Mouse (Mus musculus) T-helper 1 cell (primary cell): ENCODE data around the gene Nars2.

ENCODE experiments used
- in situ Hi-C: fragments of 300-600 bp; cut with MboI, MseI; formaldehyde crosslinking; loops from one replicate; pipeline ENCODE4 v1.15.1; 2025; ENCODE audit warnings: high pct_unique_total_duplicates

The Nars2 gene

DNA sequence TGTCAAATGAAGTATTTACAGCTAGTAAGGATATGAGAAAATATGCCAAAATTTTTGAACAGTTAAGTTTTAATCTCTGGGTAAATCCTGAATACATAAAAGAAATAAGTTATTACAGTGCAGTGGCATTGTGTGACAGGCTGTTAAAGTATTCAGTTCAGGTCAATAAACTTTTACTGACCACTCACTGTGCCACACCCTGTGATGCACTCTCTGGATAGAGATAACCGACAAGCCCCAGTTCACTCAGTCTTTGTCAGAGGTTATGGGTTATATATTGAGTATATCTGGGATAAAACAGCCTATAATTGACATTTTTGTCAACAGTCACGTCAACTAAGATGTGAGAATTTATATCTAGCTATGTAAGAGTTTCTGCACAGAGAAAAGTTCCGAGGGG is 120.2 kb downstream of the Nars2 start:
- in situ Hi-C loops, result loop anchor here (10.0 kb wide), 1 partner anchor 407 kb away; no protein-coding TSS in a partner anchor

DNA sequence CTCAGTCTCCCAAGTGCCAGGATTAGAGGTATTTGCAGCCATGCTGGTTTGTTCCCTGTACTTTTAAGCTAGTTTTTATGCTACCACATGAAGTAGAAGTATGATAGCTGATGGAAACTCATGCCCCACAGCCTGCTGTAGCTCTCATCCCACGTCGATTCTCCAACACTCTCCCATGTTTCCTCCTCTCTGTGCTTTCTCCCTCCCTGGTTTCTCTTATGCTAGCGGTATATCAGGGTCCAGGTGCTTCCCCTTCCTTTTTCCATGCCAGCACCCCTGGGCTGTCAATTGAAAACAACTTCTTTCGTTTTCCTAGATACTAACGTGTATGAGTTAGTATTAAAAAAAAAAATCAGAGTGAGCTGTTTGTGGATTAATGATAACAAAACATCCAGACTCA is 120.8 kb downstream of the Nars2 start:
- in situ Hi-C loops, result loop anchor here (10.0 kb wide), 1 partner anchor 407 kb away; no protein-coding TSS in a partner anchor

DNA sequence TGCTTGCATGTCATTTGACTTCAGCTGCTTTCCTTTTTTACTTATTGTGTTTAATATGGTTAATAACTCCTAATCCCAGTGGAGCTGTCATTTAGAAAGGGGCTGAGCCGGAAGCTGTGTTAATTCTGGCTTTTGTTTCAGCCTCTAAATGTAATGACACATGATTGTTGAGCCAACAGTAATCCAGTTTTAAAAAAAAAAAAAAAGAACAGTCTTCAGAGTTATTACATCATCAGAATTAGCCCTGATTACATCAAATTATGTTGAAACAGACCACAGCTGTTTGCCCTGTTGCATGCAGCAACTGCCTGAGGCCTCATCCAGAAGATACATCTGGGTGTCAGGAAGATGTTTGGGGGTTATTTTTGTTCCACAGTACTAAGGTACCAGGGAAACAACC is 123.7 kb downstream of the Nars2 start:
- in situ Hi-C loops, result loop anchor here (10.0 to 25.0 kb wide), 2 partner anchors 212 to 410 kb away; no protein-coding TSS in a partner anchor

DNA sequence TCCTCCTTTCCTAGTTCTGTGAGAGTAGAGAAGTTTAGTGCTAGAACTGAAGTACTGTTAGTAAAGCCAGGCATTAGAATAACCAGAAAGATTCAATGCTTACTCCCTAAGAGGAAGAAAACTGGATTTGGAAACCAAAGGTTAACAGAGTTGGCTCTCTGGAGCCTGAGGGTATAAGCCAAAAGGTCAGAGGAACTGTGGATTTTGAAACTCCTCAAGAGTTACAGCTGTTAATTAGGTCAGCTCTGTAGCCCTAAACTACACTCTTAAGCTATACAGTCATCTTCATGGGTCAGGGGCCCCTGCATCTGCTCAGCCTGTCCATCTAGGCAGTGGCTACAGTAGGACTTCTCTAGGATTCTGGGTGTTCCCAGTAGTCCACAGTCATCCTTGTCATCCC is 125.7 kb downstream of the Nars2 start:
- in situ Hi-C loops, result loop anchor here (10.0 to 25.0 kb wide), 2 partner anchors 210 to 412 kb away; no protein-coding TSS in a partner anchor

DNA sequence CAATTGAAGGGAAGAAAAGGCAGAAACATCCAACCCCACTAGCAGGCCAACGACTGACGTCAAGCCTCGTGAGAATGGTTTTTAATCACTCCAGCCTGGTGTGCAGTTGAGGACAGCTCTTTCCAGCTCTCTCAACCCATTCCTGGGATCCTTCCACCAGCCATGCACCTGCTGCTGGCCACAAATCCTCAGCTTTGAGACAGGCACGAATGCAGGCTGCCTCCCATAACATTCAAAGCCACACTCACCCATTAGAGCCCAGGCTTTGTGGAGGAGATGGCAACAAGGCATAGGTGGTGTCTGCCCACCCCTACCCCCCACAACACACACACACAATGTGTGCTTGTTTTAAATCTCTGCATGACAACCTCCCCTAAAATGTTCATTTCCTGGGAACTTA is 127.4 kb downstream of the Nars2 start:
- in situ Hi-C loops, result loop anchor here (10.0 to 25.0 kb wide), 2 partner anchors 209 to 414 kb away; no protein-coding TSS in a partner anchor

DNA sequence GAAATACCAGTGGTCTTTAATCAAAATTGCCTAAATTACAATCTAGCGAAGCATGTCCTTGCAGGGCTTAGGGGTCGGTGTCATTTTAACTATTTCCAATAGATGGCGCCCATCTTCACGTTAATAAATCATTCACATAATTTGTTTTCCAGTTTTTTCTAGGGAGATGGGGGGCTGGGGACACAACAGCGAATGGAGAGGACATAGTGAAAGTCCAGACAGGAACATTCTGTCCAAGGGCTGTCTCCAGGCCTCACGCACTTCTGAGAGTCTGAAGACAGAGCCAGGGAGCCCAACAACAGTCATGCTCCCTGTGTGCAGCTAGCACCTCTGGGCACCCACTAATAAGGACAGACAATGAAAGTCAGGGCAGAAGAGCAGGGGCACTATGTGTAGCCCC is 127.8 kb downstream of the Nars2 start:
- in situ Hi-C loops, result loop anchor here (10.0 to 25.0 kb wide), 2 partner anchors 208 to 414 kb away; no protein-coding TSS in a partner anchor

DNA sequence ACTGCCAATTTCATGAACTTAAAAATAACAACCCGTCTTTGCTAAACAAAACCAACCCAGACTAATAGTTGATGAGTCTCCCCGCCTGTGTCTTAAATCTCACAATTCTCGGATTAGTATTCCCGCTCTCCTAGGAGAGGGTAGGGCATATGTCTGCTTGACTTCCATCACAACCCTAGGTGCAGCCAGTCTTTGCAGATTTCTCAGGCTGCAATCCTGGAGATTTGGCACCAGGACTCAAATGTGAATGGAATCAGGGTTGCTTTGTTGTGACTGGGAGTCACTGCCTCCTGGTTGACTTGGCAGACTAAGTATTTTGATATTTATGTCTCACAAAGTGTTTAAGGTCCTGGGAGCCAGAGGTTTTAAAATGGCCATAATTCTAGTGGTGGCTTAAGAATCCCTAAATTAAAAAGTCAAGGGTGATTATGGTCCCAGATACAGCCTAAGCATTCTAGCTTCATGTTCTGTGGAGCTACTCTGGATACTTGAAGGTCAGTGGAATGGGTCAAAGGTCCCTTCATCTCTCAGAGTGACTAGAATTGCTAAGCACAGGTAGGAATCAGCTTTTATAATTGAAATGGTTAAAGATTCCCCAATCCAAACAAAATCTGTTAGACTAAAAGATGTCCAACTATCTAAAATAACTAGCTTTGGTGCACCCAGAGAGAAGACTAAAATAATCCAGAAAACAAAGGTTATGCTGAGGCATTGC is 128.5 kb downstream of the Nars2 start:
- in situ Hi-C loops, result loop anchor here (10.0 to 25.0 kb wide), 2 partner anchors 207 to 415 kb away; no protein-coding TSS in a partner anchor

DNA sequence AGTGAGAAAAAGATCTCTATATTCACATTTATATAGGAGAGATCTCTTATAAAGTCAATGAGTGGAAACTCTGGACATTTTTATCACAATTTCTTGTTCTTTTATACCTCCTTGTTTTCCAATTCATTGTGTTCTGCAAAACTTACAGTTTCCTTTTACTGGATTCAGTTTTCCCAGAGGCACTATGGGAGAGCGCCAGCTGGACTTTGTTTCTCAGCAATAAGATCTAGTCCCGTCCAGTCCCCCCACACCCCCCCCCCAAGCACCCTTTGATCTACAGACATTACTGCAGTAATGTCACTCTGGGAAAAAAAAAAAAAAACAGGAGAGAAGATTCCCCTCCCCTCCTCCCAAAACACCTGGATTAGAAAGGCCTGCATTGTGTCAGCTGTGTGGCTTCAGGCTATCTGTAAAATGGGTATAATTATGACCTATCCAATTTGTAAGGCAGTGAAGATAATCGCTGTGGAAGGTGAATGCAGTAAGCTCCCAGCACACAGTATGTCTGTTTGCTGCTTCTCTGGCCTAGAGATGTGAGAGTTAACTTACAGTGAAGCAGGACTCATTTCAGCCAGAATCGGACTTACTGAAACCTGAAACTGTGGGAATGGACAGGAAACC is 129.4 kb downstream of the Nars2 start:
- in situ Hi-C loops, result loop anchor here (25.0 kb wide), 1 partner anchor 207 kb away; no protein-coding TSS in a partner anchor

DNA sequence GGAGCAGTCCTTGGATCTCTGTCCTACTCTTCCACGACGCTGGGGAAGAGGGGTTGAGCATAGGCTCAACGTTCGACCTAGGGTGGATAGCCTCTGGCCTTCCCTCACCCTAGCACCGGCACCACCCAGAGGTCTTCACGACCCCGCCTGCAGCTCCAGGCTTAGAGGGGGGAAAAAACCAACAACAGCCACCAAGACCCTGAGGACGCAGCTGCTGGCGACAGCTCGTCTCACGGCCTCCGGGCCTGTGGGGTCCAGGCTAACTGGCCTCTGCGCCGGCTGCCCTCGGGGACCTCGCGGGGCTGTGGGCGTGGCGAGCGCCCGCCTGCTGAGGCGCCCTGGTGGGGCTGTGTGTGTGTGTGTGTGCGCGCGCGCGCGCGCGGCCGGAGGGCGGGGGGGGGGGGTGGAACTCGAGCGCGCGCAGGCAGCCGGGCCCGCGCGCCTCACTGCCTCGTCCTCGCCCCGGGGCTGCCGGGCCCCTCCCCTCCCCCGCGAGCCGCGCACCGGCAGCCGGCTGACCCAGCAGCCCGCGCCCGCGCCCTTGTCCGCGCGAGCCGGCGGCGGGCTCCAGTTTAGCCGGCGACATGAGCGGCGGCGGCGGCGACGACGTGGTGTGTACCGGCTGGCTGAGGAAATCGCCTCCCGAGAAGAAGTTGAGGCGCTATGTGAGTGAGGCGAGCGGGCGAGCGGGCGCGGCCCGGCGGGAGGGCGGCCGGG is 130.1 kb downstream of the Nars2 start, which contains the start of gene Gab2:
Gene Gab2 (plus strand): TSS at position 345 of the 717 bp plus-strand sequence.
- in situ Hi-C loops, result loop anchor here (25.0 kb wide), 1 partner anchor 206 kb away; no protein-coding TSS in a partner anchor

DNA sequence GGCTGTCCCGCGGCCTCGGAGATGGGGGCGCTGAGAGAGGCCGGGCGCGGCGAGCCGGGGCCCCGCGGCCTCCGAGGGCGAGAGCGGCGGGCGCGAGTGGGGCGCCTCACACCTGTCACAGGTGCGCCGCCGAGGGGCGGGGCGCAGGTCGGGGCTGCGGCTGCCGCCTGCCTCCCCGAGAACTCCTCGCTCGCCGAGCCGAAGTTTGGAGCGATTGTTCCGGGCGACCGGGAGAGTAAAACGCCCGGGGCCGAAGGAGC is 130.6 kb downstream of the Nars2 start:
- in situ Hi-C loops, result loop anchor here (25.0 kb wide), 1 partner anchor 205 kb away; no protein-coding TSS in a partner anchor

DNA sequence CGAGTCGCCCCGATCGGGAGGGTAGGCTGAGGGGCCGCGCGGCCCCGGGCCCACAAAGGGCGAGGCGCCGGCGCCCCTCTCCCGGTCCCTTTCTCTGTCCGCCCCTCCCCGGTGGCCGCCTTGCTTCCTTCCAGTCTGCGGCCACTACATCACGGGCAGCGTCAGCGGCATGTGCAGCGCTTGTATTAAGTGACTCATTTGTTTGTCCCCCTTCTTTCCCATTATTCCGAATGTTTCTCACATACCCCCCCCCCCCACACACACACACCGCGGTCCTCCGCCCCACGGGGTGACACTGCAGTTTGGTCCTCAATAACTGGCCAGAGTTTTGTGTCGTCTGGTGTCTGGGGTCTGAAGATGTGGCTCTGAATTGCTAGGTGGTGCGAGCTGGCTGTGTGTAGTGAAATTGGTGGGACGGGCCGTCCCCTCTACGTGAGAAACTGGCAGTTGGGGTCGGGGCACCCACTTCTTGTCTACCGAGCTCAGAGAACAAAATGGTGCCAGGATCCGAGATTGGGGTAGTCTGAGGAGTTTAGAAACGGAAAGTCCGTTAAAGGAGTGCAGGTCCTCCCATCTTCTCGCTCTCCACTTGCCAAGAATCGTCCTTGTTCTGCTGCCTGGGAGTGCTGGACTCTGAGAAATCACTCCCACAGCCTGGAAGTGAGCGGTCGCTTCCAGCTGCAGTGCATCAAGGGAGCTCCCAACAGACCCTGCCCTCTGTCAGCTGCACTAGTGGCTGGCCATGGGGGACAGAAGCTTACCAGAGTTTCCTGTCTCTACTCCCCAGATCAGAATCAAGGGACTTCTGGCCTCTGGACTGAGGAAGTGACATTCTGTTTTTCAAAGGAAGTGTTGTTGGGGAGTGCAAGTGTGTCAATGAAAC is 131.2 kb downstream of the Nars2 start:
- in situ Hi-C loops, result loop anchor here (25.0 kb wide), 1 partner anchor 205 kb away; no protein-coding TSS in a partner anchor

DNA sequence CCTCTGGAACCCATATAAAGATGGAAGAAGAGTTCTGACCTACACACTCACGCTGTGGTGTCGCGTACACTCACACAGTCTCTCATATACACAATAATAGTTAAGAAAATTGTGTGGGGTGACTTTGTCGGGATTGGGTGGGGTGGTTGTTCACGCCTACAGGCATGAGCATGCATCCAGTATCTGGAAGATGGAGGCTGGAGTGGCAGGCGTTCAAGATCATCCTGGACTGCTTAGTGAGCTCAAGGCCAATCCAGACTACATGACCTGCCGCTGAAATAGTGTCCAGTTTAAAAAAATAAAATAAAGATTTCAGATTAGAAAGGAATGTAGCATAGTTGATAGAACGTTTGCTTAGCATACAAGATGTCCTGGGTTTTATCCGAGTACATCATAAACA is 132.3 kb downstream of the Nars2 start:
- in situ Hi-C loops, result loop anchor here (25.0 kb wide), 1 partner anchor 204 kb away; no protein-coding TSS in a partner anchor

DNA sequence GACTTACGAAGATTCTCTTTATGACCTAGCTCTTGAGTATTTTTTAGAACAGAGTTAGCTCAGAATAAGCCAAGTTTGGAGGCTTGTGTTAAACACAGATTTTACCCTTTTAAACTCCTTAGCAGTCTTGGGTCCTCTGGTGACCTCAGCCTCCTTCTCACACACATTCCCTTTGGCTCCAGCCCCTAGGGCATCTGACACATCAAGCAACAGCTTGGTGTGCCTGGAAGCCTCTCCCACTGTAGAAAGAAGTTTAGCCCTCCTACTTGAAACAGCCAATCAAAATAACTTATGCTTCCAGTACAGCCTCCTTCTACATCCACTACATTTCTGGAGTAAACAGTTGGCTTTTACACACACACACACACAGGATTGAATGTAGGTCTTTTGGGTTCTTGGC is 132.9 kb downstream of the Nars2 start:
- in situ Hi-C loops, result loop anchor here (25.0 kb wide), 1 partner anchor 203 kb away; no protein-coding TSS in a partner anchor

DNA sequence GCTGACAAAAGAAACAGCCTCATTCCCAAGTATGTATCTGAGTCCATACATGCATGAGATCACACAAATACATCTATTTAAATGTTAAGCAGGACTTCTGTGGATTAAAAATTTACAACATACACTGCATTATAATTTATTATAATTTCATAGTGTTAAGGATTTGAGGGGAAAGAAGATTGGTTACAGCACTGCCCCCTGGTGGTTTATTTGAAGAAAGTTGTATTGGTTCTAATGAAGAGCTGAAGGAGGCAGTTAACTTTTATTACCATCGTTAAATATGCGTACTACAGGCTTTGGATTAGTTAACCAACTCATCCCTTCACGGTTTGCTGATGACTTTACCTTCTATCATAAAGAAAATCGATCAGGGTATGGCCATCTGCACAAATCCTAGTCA is 134.0 kb downstream of the Nars2 start:
- in situ Hi-C loops, result loop anchor here (25.0 kb wide), 1 partner anchor 202 kb away; no protein-coding TSS in a partner anchor

DNA sequence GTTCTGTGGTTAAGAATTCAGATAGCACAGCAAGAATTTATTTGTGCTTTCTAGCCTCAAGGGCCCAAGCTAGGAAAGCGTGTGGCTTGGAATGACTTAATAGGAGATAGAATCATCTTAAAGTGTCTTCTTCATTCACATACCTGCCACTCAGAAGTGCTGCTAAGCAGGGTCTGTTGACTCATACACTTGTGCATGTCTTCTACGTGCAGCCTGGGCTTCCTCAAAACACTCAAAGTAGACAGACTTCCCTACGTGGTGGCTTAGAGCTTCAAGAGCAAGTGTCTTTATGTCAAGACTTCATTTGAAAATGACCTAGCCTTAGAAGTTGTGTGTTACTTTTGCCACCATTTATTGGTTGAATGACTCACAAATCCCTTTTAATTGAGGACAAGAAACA is 142.9 kb downstream of the Nars2 start:
- in situ Hi-C loops, result loop anchor here (5.0 to 25.0 kb wide), 2 partner anchors 122 to 193 kb away; no protein-coding TSS in a partner anchor

DNA sequence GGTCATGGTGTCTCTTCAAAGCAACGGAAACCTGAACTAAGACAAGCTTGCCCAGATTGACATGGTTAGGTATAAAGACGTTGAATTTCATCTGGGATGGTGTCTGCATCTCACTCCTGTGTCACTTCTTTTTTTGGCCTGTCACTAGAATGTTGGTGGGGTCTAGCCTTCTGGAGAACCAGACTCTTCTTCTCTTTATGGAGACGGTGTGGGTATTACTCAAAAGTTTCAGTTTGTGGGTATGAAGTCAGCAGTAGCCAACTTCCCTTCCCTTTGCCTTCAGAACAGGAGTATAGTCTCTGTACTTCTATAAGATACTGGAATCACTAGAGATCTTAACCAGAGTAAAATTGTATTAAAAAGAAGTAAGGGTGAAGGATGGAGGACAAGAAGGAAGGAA is 156.8 kb downstream of the Nars2 start:
- in situ Hi-C loops, result no loop called here
